Mouse (Mus musculus) heart, postnatal 4 days (tissue): ENCODE data around the gene Armc8. TPM values are rescaled to one million over a fixed set of nuclear protein-coding genes. Genes with fewer than 3 reads are reported as not detected.
"Not testable (repeated sequence)": the region's sequence is repeated elsewhere in the genome, so short reads cannot be mapped to it uniquely, and the experiment has no call there.

Source experiments
- DNase-seq: peaks from one replicate; pipeline ENCODE4 v3.0.0; 2021
- total RNA-seq, 2 experiments: library from RNA; stranded (reverse); gene quantifications; 2 replicates each; pipeline ENCODE4 v1.2.3; 2021

Gene Armc8
- total RNA-seq: 10 to 100 TPM; 27.4 to 28.2 TPM

DNA sequence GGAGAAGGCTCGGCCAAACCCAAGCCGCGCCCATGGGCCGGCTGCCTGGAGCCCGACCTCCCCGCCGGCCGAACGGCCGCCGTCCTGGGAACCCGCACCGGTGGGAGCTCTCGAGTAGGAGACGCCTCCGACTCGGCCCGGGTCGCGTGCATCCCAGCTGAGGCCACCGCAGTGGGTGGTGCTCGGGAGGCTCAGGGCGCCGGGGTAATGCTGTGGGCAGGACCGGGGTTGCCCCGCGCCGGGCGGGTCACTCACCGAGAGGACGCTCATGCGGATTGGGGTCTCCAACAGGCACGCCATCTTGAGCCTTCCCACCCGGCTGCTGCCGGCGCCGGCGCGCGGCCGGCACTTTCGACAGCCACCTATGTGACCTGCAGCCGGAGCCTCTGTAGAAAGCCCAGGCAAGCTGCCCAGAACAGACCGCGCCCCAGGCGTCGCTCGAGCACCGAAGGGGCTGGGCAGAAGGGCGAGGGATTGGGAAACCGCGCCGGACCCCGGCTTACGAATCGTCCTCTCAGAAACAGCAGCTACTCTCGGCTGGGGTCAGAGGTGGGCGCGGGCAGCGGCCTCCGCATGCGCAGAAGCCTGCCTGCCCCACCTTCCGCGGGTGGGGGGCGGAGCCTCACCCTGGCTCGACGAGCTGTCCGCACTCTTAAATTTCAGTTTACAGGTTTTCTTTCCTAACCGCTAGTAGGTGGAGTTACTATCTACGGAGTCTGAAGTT, at the start of gene Armc8:
Gene Armc8, minus strand, starts transcription at position 553 of the 724 bp plus-strand sequence.
- DNase-seq: peak; percentile 92

DNA sequence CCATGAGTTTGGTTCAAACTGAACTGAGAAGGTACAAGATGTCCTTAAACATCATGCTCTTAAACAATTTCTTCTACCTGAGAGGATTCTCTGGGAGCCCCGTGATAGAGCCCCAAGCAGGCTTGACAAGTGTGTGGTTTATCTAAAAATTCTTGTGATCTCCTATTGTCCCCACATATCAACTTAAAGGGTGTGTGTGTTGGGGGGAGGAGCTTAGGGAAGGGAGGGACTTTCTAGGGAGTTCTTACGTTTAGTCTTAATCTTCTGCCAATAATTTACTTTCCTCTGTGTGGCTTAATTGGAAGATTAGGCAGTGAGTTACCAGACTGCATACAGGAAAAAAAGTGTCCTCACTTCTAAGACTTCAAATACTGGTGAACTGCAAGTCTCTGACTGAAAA, 43.5 kb upstream of the Armc8 start, which contains the start of gene A4gnt:
Gene A4gnt, plus strand, starts transcription at position 301 of the 400 bp plus-strand sequence.
- DNase-seq: no peak

- DNase-seq: no peak
Observed at GRCm38 (mm10) chr9:99603566-99603965, 34.9 kb upstream of the Armc8 start.

DNA sequence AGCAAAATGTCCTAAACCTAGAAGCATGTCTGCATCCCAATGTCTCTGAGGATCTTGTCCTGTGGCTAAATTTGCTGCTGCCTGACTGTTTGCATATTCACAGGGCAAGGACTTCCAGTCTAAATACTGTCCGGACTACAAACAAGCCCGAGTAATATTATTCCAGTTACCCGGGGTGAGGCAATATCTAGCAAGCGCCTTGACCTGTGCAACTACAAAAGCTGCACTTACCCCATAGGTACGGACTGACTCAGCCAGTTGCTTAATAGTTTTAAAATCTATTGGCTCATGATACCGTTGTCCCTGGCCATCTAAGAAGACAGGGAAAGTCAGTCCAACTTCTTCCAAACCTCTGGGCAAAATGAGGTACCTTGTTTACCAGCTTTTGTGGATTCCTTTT, 30.4 kb upstream of the Armc8 start:
- DNase-seq: not testable (repeated sequence)

GRCm38 (mm10) chr9:99591144-99591543, 22.4 kb upstream of the Armc8 start:
- DNase-seq: no peak

DNA sequence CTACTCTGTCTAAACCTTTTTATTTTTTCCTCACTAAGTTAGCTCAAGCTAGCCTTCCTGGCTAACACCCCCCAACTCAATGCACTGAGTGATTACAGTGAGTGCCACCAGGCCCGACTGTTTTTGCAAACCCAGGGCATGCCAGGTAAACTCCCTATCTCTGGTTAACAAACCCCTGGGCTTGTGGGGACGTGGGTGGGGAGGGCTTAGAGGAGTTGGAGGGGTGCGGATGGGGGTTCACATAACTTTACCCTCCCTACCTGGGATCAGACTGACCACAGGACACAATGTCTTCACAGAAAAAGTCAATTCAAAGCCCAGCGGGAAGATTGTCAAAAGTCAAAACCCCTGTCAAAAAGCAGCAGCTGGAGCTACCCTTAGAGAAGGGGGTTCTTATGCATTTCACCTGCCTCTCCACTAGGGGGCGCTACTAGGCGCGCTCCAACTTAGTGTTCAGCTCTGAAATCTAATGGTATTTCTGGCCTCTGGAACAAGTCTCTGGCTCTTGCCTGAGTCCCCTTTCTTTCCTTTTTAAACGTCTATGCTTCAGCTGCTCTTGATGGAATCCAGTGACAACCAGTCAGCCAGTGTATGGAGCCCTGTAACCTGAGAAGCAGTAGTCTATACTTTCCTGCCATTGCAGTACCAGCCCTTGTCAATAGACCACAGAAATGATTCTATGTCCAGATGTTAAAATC, 19.0 kb upstream of the Armc8 start:
- DNase-seq: peak; percentile 81

GRCm38 (mm10) chr9:99580655-99581054, 12.0 kb upstream of the Armc8 start:
- DNase-seq: peak; percentile 40

DNA sequence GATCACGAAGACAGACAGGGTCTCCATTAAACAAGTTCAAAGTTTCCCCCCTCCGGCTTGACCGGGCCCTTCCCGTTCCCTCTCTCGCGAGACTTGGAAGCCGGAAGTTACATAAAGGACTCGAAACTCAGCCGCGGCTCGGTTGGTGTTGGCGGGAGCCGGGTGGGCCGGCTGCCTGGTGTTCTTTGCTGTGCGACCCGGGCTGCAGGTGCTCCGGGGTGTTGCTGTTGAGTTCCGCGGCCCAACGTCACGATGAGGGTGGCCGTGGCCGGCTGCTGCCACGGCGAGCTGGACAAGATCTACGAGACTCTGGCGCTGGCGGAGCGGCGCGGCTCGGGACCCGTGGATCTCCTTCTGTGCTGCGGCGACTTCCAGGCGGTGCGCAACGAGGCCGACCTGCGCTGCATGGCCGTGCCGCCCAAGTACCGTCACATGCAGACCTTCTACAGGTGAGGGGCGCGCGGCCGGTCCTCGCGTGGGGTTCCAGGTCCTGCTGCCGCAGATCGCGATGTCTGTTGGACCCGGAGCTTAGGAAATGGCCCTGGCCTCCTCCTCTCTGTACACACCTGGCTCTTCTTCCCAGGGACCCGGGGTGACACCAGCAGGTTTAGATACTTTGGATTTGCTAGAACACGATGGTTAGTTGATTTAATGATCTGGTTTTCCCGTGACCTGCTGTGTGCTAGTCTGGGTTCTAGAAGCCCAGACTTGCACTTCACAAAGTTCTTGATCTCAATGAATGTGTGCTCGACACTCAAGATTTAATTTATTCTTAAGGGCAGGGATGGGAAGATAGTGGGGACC, 7.2 kb upstream of the Armc8 start, which contains the start of gene Dbr1:
Gene Dbr1, plus strand, starts transcription at position 123 of the 804 bp plus-strand sequence.
- peak; percentile 96 for DNase-seq

DNA sequence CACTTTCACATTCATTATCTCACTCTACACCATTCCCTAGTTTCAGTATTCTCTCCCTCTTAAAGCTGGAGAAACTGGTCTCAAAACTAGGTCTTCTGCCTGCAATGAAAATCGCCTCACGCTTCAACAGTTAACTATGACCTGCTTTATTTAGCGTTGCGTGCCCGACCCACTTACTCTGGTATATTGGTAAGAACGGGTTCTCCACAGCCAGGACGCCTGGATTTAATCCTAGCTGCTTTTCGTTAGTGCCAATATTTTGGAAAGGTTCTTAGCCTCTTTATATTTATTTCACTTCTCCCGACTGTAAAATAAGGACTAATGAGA, 335 bp upstream of the Armc8 start:
- DNase-seq: no peak

DNA sequence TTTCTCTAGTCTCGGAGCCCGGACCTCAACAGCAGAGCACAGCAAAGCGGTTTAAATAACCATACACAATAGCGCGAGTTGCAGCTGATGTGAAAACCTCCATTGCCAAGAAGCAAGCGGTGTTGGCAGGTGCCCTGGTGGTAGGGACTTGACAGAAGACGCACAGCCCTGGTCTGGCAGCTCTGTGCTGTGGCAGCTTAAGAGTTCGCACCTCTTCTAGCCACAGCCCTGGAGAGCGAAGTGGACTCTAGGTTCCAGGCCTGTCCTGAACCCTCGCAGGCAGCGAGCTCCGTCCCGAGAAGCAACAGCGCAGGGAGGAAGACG, 714 bp downstream of the Armc8 start:
- DNase-seq: no peak

DNA sequence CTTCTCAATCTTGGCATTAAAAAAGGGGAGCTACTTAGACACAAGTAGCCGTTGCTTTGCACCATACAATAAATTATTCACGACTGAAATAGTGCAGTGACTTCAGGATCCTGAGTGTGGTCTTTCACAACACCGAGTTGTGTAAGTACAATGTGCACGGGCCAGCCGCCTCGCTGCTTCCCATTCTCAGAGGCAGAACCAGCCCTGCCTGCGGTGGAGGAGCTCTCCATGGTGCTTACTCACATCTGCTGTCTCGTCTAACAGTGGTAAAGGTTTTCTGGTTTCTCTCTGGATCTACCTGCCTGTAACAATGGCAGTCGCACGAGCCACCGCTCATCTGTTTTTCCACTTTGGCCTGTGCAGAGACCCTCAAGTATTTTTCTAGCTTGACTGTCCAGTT, 5.0 kb downstream of the Armc8 start:
- peak; percentile 80 for DNase-seq

- no peak for DNase-seq
Observed at GRCm38 (mm10) chr9:99560389-99560788, 8.3 kb downstream of the Armc8 start.

DNA sequence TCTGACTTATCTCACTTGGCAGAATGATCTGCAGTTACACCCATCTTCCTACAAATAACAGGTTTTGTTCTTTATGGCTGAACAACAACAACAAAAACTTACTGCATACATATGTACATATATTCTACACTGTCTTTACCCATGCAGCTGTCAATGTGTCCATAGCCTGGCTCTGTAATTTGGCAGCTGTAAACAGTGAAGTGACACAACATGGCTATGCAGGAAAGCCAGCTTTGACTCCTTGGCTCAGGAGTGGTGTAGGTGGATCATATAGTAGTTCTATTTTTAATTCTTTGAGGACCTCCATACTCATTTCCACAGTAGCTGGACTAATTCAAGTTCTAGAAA, 9.2 kb downstream of the Armc8 start:
- no peak for DNase-seq

DNA sequence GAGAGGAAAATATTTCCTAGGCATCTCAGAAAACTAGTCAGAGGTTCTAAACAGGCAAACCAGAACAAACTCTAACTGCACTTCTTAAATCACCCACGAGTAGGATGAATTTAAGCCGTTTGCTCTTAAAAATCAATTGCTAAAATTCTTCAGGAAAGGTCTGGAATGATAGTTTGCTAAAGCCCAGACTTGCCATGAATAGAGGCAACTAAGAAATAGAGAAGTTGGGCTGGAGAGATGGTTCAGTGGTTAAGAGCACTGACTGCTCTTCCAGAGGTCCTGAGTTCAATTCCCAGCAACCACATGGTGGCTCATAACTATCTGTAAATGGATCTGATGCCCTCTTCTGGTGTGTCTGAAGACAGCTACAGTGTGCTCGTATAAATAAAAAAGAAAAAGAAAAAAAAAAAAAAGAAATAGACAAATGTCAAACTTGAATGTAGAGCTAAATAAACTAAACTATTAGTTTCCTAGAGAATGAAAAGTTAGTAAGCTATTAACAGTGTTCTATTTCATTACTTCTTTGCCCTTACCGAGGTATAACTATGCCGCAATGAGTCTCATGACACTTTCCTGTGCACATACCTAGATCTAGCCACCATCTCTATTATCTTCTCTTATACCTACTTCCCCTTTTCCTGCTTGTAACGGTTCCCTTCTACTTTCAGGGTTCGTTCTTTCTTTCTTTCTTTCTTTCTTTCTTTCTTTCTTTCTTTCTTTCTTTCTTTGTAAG, 9.7 kb downstream of the Armc8 start:
- no peak for DNase-seq

DNA sequence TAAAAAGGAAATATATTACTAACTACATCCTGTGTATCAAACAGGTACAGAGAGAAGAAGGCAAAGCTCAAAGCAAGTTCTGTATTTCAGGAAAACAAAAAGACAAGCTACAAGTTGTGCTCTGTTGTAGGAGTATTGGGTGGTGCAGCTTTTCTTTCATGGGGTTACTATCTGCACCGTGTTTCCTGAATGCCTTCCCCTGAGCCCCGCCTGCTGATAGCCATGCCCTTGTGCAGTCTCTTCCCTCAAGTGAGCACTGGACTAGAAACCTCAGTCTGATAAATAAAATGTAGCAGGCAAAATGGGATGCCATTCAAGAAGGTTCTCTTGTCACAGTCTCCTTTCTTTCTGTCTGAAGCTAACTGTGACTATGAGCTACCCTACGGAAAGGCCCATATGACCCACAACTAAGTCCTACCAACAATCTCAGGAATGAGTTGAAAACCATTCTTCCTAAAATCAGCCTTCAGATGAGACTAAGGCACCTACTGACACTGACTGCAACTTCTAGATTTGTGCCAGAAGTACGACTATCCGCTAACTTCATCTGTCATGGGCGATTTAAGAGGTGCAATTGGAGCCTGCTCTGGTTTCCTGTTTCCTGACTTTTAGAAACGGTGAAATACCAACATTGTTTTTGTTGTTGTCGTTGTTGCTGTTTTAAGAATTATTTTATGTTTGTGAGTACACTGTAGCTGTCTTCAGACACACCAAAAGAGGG, 11.0 kb downstream of the Armc8 start:
- DNase-seq: no peak

DNA sequence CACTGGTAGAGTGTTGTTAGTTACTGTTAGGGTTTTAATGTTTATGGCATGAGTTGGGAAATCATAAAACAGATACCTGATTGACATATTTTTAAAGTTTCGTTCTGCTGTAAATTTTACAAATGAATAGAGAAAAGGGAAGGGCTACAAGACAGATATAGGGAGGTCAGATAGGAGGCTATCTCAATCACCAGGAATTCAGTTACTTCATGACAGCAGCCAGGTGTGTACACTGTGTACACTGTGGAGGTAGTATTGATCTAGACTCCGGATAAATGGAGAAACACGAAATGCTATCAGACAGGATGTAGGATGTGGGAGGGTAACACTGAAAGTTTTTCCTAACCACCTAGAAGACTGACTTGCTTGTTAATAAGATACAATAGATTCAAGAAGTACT, 13.4 kb downstream of the Armc8 start:
- no peak for DNase-seq

DNA sequence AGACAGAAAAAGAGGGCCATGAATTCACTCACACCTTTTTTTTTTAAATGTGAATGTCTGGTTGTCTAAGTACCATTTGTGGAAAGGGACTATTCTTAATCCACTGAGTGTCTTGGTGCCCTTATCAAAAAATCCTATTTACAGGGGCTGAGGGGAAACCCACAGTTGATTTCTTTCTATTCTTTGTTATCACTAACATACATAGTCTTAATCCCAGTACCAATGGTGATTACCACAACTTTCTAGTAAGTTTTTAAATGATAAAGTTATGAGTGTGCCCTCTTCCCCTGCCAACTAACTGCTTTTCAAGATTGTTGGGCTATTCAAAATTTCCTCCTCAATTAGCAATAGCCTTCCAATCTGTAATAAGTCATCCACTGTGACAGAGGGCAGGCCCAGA, 14.6 kb downstream of the Armc8 start:
- no peak for DNase-seq

DNA sequence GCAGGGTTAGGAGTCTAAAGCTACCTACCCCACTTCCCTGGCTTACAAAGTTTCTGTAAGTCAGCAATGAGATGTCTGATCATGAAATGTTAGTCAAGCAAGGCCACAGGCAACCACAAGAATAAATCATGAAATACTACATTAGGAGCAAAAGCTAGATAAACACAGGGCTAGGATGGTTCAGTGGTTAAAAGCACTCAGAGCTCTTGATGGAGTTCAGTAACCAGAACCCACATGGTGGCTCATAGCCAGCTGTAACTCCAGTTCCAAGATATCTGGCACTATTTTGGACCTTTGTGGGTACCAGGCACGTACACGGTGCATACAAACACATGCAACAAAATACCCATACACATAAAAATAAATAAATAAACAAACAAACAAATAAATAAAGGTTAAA, 15.7 kb downstream of the Armc8 start:
- no peak for DNase-seq

- no peak for DNase-seq
Observed at GRCm38 (mm10) chr9:99552068-99552467, 16.6 kb downstream of the Armc8 start.

- DNase-seq: no peak
Observed at GRCm38 (mm10) chr9:99546259-99546658, 22.4 kb downstream of the Armc8 start.

DNA sequence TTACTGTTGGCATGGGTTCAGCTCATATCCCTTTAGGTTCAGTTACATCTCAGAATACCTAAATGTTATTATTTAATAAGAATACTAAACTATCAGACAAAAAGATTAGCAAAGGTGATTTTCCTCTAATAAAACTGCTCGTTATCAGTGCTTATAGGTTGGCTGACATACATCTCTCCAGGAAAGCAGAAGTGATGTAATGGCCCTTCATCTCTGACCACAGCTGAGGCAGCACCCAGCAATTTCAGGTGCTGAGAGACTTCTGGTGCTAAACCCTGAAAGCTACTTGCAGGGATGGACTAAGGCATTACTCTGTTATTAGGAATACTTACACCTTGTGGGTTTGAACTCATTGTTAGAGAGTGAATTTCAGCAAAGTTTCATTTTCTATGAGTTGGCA, 36.8 kb downstream of the Armc8 start:
- no peak for DNase-seq

DNA sequence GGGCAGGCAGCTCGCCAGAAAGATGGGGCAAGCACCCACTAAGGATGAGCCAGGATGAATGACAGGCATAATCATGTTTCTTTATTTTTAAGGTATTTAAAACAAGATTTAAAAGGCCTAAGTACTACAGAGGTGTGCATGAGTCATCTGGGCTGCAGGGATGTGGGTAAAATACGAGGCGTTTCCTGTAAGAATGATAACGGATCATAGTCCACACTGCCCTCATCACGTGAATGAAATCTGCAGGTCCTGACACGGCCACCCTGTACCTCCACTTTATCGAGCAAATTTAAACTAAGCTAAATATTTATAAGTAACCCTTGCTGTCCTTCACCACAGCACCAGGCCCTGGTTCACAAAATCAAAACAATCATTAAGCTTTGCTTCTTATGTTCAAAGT, 62.8 kb downstream of the Armc8 start:
- no peak for DNase-seq
